Mouse (Mus musculus): ENCODE measurements at regions not wholly inside any gene's neighbourhood (a gene's known extent, or its start where the extent isn't known, plus 50 kb on each side); places are given as distances from the start of the nearest gene placed in this dataset.
A peak's percentile ranks its signal among the peaks of the same experiment; 100 is the strongest.

- DNase-seq (ENCODE audit: low read depth): no peak
Measured at GRCm38 (mm10) chr4:152637088-152637487, 159.4 kb upstream of the Kcnab2 start.

- DNase-seq (ENCODE audit: low read depth): no peak
Measured at GRCm38 (mm10) chr4:152633896-152634295, 156.2 kb upstream of the Kcnab2 start.

- DNase-seq (ENCODE audit: low read depth): no peak
Measured at GRCm38 (mm10) chr4:152628111-152628510, 150.4 kb upstream of the Kcnab2 start.

DNA sequence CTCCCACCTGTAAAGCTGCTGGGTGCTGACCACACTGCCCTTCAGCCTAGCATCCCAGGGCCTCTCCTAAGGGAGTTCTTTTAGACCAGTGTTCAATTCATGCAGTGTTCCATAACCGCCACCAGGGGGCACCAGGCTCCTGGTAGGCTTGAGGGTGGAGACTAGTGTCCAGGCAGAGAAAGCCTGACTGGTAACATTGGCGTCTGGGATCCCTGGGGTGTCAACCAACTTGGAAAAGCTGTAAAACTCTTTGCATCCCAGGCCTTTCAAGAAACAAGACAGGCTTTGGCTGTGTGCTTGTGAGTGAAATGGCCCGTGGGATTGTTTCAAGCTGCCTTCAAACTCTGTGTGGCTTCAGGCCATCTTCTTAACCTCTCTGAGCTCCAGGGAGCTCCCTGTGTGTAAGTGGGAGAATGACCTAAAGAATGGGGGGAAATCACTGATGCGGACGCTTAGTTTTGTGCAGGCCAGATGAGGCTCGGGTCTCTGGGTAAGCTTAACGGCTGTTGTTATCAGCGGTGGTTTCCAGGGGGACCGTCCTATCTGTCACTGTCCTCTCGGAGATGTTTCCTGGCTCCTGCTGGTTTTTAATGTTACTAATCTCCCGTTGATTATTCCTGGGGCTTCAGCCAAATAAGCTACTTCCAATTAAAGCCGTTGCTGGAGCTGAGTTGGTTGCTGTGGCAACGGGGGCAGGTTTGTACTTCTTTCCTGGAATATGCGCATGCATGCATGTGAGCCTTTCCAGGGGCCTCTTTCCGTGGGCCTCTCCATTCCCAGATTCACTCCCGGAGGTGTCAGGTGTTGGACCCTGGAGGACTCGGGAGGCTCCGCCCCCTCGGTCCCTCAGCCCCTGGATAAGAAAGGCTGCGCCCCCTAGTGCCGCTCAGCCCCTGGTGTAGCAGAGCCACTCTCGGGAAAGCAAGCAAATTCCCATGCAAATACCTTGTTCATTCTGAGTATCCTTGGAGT is 147.6 kb upstream of the Kcnab2 start:
- peak; percentile 21 for DNase-seq (ENCODE audit: low read depth)

- no peak for DNase-seq (ENCODE audit: low read depth)
Measured at GRCm38 (mm10) chr4:152622022-152622777, 144.5 kb upstream of the Kcnab2 start.

GRCm38 (mm10) chr4:152617636-152618035 is 140.0 kb upstream of the Kcnab2 start:
- DNase-seq (ENCODE audit: low read depth): no peak

GRCm38 (mm10) chr4:152615155-152615554 is 137.5 kb upstream of the Kcnab2 start:
- DNase-seq (ENCODE audit: low read depth): no peak

GRCm38 (mm10) chr4:152614356-152615100 is 136.9 kb upstream of the Kcnab2 start:
- no peak for DNase-seq (ENCODE audit: low read depth)

Measured in naive thymus-derived CD4-positive, alpha-beta T cell, adult 2 months (primary cell).